Mouse (Mus musculus): Measurements from ENCODE around the gene Olfml2b. TPM values are rescaled to one million over a fixed set of nuclear protein-coding genes. Genes with fewer than 3 reads are reported as not detected.

Olfml2b gene
- total and polyA plus RNA-seq, 3 experiments, result 0.05 TPM; not detected in 2

DNA sequence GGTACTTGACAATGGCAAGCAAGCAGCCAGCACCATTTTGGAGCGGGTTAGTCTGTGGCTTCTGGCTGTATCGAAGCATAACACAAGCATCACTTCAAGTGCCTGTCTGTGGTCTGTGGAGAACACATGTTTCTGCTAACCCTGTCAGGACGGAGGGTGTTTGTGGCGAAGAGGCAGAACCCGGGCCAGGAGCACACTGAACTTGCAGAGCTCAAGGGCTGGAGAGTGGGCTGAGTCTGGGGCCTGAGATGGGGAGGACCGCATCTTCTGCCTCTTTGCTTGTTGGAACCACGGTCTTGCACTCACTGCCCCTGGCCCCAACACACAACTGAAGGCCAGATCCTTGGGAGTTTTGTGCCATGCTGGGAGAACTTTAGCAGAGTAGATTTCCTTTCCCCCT lies 34.5 kb upstream of the Olfml2b start:
- Histone ChIP-seq H3K27me3 (ENCODE audit: insufficient read depth, low read length) (no peaks in the 10 kb centered on the region), H3K9me3 (replicated peaks) (no peaks in the 10 kb centered on the region), H3K4me3 (ENCODE audit: low read depth, low read length) (peak overlapping the region; percentile 17; the same call in 1 of the 2 replicates), H3K36me3 (replicated peaks) (no peaks in the 10 kb centered on the region), H3K4me1 (ENCODE audit: insufficient read depth, low read depth, low read length) (peaks cover 40% of the 10 kb centered on the region)
- DNase-seq (ENCODE audit: low spot score) (no peak), ATAC-seq (ENCODE audit: extremely low read depth, insufficient number of reproducible peaks, low FRiP score, poor library complexity, severe bottlenecking) (no peak)
- TF ChIP-seq GATA2 (IDR thresholded peaks at IDR 0.05; ENCODE audit: borderline replicate concordance, low read depth, low read length), result no peak
- no peak for TF ChIP-seq TAL1 (conservative IDR thresholded peaks at IDR 0.05; ENCODE audit: low read depth, low read length)
- no peak for TF ChIP-seq CTCF (IDR thresholded peaks at IDR 0.05; ENCODE audit: low read depth, low read length)
- no peak for TF ChIP-seq GATA1 (IDR thresholded peaks at IDR 0.05; ENCODE audit: borderline replicate concordance, low read length)
- TF ChIP-seq POLR2AphosphoS5 (IDR thresholded peaks at IDR 0.05; ENCODE audit: insufficient replicate concordance, low read depth, low read length), result no peak

DNA sequence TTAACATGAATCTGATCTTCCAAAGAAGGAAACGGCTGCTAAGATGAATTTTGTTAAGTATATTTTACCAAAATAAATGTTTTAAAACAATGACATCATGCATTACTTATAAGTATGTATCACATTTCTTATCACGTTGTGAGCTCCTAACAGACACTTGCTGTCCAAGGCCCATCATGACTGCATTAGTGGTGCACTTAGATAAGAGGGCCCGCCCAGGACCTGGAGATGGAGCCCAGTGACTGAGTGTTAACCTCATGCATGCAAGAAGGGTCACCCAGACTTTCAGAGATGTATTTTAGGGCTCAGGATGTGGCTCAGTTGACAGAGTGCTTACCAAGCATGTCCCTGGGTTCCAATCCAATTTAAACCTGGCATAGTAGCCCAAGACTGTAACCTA lies 34.0 kb upstream of the Olfml2b start:
- peak; percentile 93 for ATAC-seq (ENCODE audit: extremely low read depth, insufficient number of reproducible peaks, low FRiP score, poor library complexity, severe bottlenecking)
- Histone ChIP-seq H3K36me3 (replicated peaks) (no peaks in the 10 kb centered on the region), H3K4me3 (ENCODE audit: low read depth, low read length) (no peak overlapping the region; the same call in 1 of the 2 replicates), H3K9me3 (replicated peaks) (no peaks in the 10 kb centered on the region), H3K4me1 (ENCODE audit: insufficient read depth, low read depth, low read length) (peaks cover 40% of the 10 kb centered on the region), H3K27me3 (ENCODE audit: insufficient read depth, low read length) (no peaks in the 10 kb centered on the region)
- DNase-seq (ENCODE audit: low spot score), result peak; percentile 54
- peak; percentile 48 for TF ChIP-seq TAL1 (conservative IDR thresholded peaks at IDR 0.05; ENCODE audit: low read depth, low read length)
- no peak for TF ChIP-seq POLR2AphosphoS5 (IDR thresholded peaks at IDR 0.05; ENCODE audit: insufficient replicate concordance, low read depth, low read length)
- TF ChIP-seq GATA1 (IDR thresholded peaks at IDR 0.05; ENCODE audit: borderline replicate concordance, low read length), result no peak
- TF ChIP-seq CTCF (IDR thresholded peaks at IDR 0.05; ENCODE audit: low read depth, low read length), result no peak

DNA sequence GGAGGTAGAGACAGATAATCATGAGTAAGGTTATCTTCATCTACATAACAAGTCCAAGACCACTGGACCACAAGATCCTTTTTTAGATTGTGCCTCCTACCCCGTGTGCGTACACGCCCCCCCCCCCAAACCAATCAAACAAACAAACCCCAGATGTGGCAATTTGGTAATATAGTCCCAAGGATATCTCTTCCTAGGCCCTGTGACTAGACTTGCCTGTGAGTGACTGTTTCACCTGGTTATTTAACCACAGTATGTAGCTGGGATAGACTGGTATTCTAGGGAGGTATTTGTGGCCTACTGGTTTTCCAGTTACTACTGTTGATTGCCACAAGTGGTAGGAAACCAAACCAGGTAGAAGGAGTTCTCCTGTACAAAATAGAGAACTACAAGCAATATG lies 33.6 kb upstream of the Olfml2b start:
- Histone ChIP-seq H3K9me3 (replicated peaks) (no peaks in the 10 kb centered on the region), H3K36me3 (replicated peaks) (no peaks in the 10 kb centered on the region), H3K27me3 (ENCODE audit: insufficient read depth, low read length) (no peaks in the 10 kb centered on the region), H3K4me1 (ENCODE audit: insufficient read depth, low read depth, low read length) (peaks cover 40% of the 10 kb centered on the region), H3K4me3 (ENCODE audit: low read depth, low read length) (no peak overlapping the region; the same call in 1 of the 2 replicates)
- TF ChIP-seq GATA2 (IDR thresholded peaks at IDR 0.05; ENCODE audit: borderline replicate concordance, low read depth, low read length), result no peak
- TF ChIP-seq POLR2AphosphoS5 (IDR thresholded peaks at IDR 0.05; ENCODE audit: insufficient replicate concordance, low read depth, low read length), result no peak
- no peak for TF ChIP-seq GATA1 (IDR thresholded peaks at IDR 0.05; ENCODE audit: borderline replicate concordance, low read length)
- no peak for TF ChIP-seq CTCF (IDR thresholded peaks at IDR 0.05; ENCODE audit: low read depth, low read length)
- no peak for TF ChIP-seq TAL1 (conservative IDR thresholded peaks at IDR 0.05; ENCODE audit: low read depth, low read length)
- ATAC-seq (ENCODE audit: extremely low read depth, insufficient number of reproducible peaks, low FRiP score, poor library complexity, severe bottlenecking) (no peak), DNase-seq (ENCODE audit: low spot score) (no peak)

DNA sequence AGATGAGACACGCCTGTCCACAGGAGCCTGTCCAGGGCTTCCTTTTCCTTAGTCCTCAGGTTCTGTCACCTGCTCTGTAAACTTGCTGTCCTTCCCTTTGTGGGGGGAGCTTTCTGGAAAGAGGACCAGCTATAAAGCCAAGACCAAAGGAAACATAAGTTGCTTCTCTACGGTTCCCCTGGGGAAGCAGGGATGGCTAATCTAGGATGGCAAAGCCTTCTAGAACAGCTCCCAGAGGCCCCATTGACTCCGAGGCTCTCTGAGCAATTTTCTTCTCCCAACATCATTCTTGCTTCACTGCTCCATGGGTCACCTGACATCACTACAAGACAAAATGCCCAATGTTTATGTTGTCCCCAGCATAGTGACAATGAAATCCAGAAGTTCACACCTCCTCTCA lies 32.7 kb upstream of the Olfml2b start:
- no peak for ATAC-seq (ENCODE audit: extremely low read depth, insufficient number of reproducible peaks, low FRiP score, poor library complexity, severe bottlenecking)
- H3K36me3 ChIP-seq (replicated peaks), result no peaks in the 10 kb centered on the region
- DNase-seq (ENCODE audit: low spot score), result no peak
- peaks cover 40% of the 10 kb centered on the region for H3K4me1 ChIP-seq (ENCODE audit: insufficient read depth, low read depth, low read length)
- H3K27me3 ChIP-seq (ENCODE audit: insufficient read depth, low read length), result no peaks in the 10 kb centered on the region
- H3K4me3 ChIP-seq (ENCODE audit: low read depth, low read length), result no peak overlapping the region
- TF ChIP-seq CTCF (IDR thresholded peaks at IDR 0.05; ENCODE audit: low read depth, low read length) (no peak), TAL1 (conservative IDR thresholded peaks at IDR 0.05; ENCODE audit: low read depth, low read length) (no peak), GATA2 (IDR thresholded peaks at IDR 0.05; ENCODE audit: borderline replicate concordance, low read depth, low read length) (no peak), GATA1 (IDR thresholded peaks at IDR 0.05; ENCODE audit: borderline replicate concordance, low read length) (no peak), POLR2AphosphoS5 (IDR thresholded peaks at IDR 0.05; ENCODE audit: insufficient replicate concordance, low read depth, low read length) (no peak)
- H3K9me3 ChIP-seq (replicated peaks), result no peaks in the 10 kb centered on the region

DNA sequence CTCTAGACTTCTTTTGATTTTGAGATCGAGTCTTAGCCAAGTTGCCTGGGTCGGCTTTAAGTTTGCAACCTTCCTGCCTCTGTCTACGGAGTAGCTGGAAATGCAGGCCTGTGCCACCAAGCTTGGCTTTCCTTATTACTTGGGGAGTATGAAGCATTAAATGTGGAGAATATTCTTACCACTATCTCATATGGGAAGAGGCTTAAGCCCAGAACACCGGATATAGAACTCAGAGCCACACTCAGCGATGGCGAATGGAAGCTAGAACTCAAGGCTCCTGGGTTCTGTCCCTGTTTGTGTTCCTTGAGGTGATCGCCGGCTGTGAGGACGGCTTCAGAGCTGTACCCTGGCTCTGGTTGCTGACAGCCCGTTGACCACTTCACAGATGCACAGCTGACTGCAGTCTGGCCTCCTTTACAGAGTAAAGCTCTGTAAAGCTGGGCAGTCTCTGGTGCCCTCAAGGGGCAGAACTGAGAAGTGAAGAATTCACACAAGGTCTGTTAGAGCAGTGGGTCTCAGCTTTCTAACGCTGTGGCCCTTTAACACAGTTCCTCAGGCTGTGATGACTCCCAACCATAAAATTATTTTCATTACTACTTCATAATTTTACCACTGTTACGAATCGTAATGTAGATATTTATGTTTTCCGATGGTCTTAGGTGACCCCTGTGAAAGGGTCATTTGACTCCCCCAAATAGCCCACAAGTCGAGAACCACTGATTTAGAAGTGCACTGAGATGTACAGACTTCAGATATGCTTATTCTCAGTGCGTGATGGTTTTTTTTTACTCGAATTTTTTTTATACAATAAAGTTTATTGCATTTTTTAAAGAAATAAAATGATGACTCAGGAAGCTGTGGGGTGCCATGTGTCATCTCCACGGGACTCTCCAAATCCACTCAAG lies 31.1 kb upstream of the Olfml2b start:
- DNase-seq (ENCODE audit: low spot score), result no peak

DNA sequence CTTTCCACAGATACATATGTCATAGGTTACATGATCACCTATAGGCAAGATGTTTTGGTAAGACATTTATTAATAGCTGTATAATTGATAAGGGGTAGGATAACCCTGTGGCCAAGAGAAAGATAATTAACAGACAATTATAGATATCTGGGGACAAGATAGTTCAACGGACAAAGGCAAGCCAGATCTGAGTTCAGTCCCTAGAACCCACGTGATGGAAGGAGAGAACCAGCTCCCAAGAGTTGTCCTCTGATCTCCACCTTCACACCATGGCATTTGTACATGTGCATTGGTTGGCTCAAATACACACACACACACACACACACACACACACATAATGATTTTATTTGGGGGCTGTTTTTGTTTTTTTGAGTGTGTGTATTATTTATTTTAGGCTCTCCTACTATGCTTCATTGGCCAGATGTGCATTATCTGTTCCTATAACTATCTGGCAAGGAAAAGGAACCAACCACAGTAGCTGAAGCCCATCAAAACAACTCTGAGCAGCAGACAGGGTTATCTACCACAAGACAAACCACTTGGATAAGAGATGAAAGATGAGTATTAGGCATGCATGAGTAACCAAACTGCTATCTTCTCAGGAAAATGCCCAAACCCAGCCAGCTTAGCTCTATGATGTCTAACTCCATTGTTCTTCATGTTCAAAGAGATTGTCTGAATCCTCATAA lies 24.5 kb upstream of the Olfml2b start:
- Histone ChIP-seq H3K9me3 (replicated peaks) (peaks cover 11% of the 10 kb centered on the region), H3K27me3 (ENCODE audit: insufficient read depth, low read length) (no peaks in the 10 kb centered on the region), H3K4me3 (ENCODE audit: low read depth, low read length) (no peak overlapping the region), H3K4me1 (ENCODE audit: insufficient read depth, low read depth, low read length) (peaks cover 50% of the 10 kb centered on the region), H3K36me3 (replicated peaks) (no peaks in the 10 kb centered on the region)
- TF ChIP-seq POLR2AphosphoS5 (IDR thresholded peaks at IDR 0.05; ENCODE audit: insufficient replicate concordance, low read depth, low read length) (no peak), GATA1 (IDR thresholded peaks at IDR 0.05; ENCODE audit: borderline replicate concordance, low read length) (no peak), TAL1 (conservative IDR thresholded peaks at IDR 0.05; ENCODE audit: low read depth, low read length) (peak; percentile 63), CTCF (IDR thresholded peaks at IDR 0.05; ENCODE audit: low read depth, low read length) (no peak)
- ATAC-seq (ENCODE audit: extremely low read depth, insufficient number of reproducible peaks, low FRiP score, poor library complexity, severe bottlenecking) (peak; percentile 87), DNase-seq (ENCODE audit: low spot score) (peak; percentile 41)

More for the DNA sequence above, 31.1 kb upstream of the Olfml2b start:
- no peaks in the 10 kb centered on the region for H3K36me3 ChIP-seq (replicated peaks)
- H3K4me1 ChIP-seq (ENCODE audit: insufficient read depth, low read depth, low read length), result peaks cover 47% of the 10 kb centered on the region
- peak; percentile 55 for ATAC-seq (ENCODE audit: extremely low read depth, insufficient number of reproducible peaks, low FRiP score, poor library complexity, severe bottlenecking)
- H3K9me3 ChIP-seq (replicated peaks), result no peaks in the 10 kb centered on the region
- H3K27me3 ChIP-seq (ENCODE audit: insufficient read depth, low read length), result no peaks in the 10 kb centered on the region
- no peak overlapping the region for H3K4me3 ChIP-seq (ENCODE audit: low read depth, low read length)
- no peak for TF ChIP-seq TAL1 (conservative IDR thresholded peaks at IDR 0.05; ENCODE audit: low read depth, low read length)
- TF ChIP-seq POLR2AphosphoS5 (IDR thresholded peaks at IDR 0.05; ENCODE audit: insufficient replicate concordance, low read depth, low read length), result no peak
- no peak for TF ChIP-seq CTCF (IDR thresholded peaks at IDR 0.05; ENCODE audit: low read depth, low read length)
- no peak for TF ChIP-seq GATA2 (IDR thresholded peaks at IDR 0.05; ENCODE audit: borderline replicate concordance, low read depth, low read length)
- TF ChIP-seq GATA1 (IDR thresholded peaks at IDR 0.05; ENCODE audit: borderline replicate concordance, low read length), result no peak
